ENCODE assay signal across 25 mouse cellular contexts in the genomic region with DNA sequence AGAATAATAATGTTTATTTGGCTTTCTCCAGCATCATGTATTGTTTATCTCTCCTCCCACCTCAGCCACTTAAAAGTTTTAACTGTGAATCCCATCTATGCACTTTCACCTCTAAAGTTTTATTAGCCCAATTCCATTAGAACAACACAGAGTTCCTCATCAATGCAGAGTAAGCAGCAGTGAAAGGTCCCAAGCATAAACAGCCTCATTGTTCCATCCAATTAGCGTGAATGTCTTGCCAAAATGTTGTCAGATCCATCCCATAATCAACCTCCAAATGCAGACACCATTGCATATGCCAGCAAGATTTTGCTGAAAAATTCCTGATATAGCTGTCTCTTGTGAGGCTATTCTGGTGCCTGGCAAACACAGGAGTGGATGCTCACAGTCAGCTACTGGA.
DNase-seq lines count a peak whose midpoint lies in the region; ATAC-seq and TF ChIP-seq lines count a peak whose summit lies in the region.
"Had no signal": no experiment of that assay in that cellular context is flagged by ENCODE, and none has a peak within 500 bp of the region (broad histone marks: within the 10 kb centered on the region; RNA-seq: fewer than 3 reads in every experiment).

No protein-coding gene starts in this region.

- no peaks in the 10 kb centered on the region for H3K36me3 ChIP-seq in forebrain, embryonic 14.5 days (ENCODE audit: control insufficient read depth, insufficient read depth, low read length)
- H3K36me3 ChIP-seq in forebrain, embryonic 13.5 days (ENCODE audit: poor library complexity, severe bottlenecking): no peaks in the 10 kb centered on the region
- no peaks in the 10 kb centered on the region for H3K36me3 ChIP-seq in forebrain, postnatal 0 days (ENCODE audit: insufficient read depth)
- no peaks in the 10 kb centered on the region for H3K36me3 ChIP-seq in forebrain, embryonic 12.5 days (replicated peaks)
- H3K36me3 ChIP-seq: embryonic facial prominence, embryonic 13.5 days; embryonic facial prominence, embryonic 15.5 days; forebrain, embryonic 10.5 days; G1E had no signal

- H3K4me2 ChIP-seq in forebrain, embryonic 14.5 days (ENCODE audit: low read length): no peak overlapping the region
- H3K4me2 ChIP-seq in forebrain, embryonic 13.5 days: no peak overlapping the region
- H3K4me2 ChIP-seq in forebrain, postnatal 0 days (ENCODE audit: low read depth): no peak overlapping the region
- H3K4me2 ChIP-seq in forebrain, embryonic 12.5 days: no peak overlapping the region
- H3K4me2 ChIP-seq: embryonic facial prominence, embryonic 13.5 days; embryonic facial prominence, embryonic 15.5 days had no signal

- no peak for ATAC-seq in forebrain, embryonic 14.5 days
- no peak for ATAC-seq in forebrain, embryonic 13.5 days
- no peak for ATAC-seq in forebrain, postnatal 0 days
- no peak for ATAC-seq in forebrain, embryonic 12.5 days (ENCODE audit: low FRiP score)
- no peak for ATAC-seq in cerebellum, adult (ENCODE audit: insufficient number of reproducible peaks, low FRiP score, low TSS enrichment)
- ATAC-seq: CD4-positive, CD25-positive, alpha-beta regulatory T cell, adult 4 months had no signal

- H3K27ac ChIP-seq in forebrain, embryonic 14.5 days (ENCODE audit: low read depth, low read length): no peak overlapping the region
- no peak overlapping the region for H3K27ac ChIP-seq in forebrain, embryonic 13.5 days
- no peak overlapping the region for H3K27ac ChIP-seq in forebrain, postnatal 0 days (ENCODE audit: low read depth, low read length)
- H3K27ac ChIP-seq in forebrain, embryonic 12.5 days: no peak overlapping the region
- H3K27ac ChIP-seq: embryonic facial prominence, embryonic 13.5 days; embryonic facial prominence, embryonic 15.5 days; forebrain, embryonic 10.5 days had no signal

- H3K27me3 ChIP-seq in forebrain, embryonic 14.5 days (replicated peaks; ENCODE audit: control insufficient read depth, insufficient read depth, low read length): no peaks in the 10 kb centered on the region
- H3K27me3 ChIP-seq in forebrain, embryonic 13.5 days: no peaks in the 10 kb centered on the region
- H3K27me3 ChIP-seq in forebrain, postnatal 0 days (ENCODE audit: insufficient read depth, low read length): no peaks in the 10 kb centered on the region
- H3K27me3 ChIP-seq in forebrain, embryonic 12.5 days: no peaks in the 10 kb centered on the region
- H3K27me3 ChIP-seq: CH12.LX; embryonic facial prominence, embryonic 13.5 days; embryonic facial prominence, embryonic 15.5 days had no signal

- DNase-seq in forebrain, embryonic 14.5 days (ENCODE audit: low spot score): peak; percentile 23
- peak; percentile 4 for DNase-seq in forebrain, postnatal 0 days
- DNase-seq in retina, postnatal 1 day: peak; percentile 10
- DNase-seq in retina, embryonic 14.5 days (ENCODE audit: low spot score): no peak
- DNase-seq: adrenal gland, adult 2 months; adrenal gland, postnatal 10 days; adrenal gland, postnatal 25 days; B cell, adult 2 months; cerebellum, adult 11 months; cerebellum, adult 18-20 months; cerebellum, adult 8-10 months; cerebellum, adult 9-11 months; cerebellum, postnatal 14 days; cerebellum, postnatal 36 days; embryo, embryonic 11 days had no signal

- H3K4me3 ChIP-seq in forebrain, embryonic 14.5 days (ENCODE audit: low read depth, low read length): no peak overlapping the region
- no peak overlapping the region for H3K4me3 ChIP-seq in forebrain, embryonic 13.5 days
- H3K4me3 ChIP-seq in forebrain, postnatal 0 days (ENCODE audit: low read depth, low read length): no peak overlapping the region
- no peak overlapping the region for H3K4me3 ChIP-seq in forebrain, embryonic 12.5 days (replicated peaks)
- H3K4me3 ChIP-seq: embryonic facial prominence, embryonic 13.5 days; embryonic facial prominence, embryonic 15.5 days; erythroblast, embryonic 14.5 days; forebrain, embryonic 10.5 days had no signal

- 54% methylated on average over 1 of the region's 1 CpGs for WGBS in forebrain, embryonic 14.5 days
- 77% methylated on average over 1 of the region's 1 CpGs for WGBS in forebrain, embryonic 13.5 days
- WGBS in forebrain, postnatal 0 days: 48% methylated on average over 1 of the region's 1 CpGs
- WGBS in forebrain, embryonic 12.5 days: 93% methylated on average over 1 of the region's 1 CpGs

- H3K4me1 ChIP-seq in forebrain, embryonic 14.5 days (ENCODE audit: control insufficient read depth, insufficient read depth, low read length): peaks cover 4% of the 10 kb centered on the region; the same call in 1 of the 2 replicates
- H3K4me1 ChIP-seq in forebrain, embryonic 13.5 days: peaks cover 9% of the 10 kb centered on the region
- H3K4me1 ChIP-seq in forebrain, postnatal 0 days (ENCODE audit: insufficient read depth): no peaks in the 10 kb centered on the region
- peaks cover 9% of the 10 kb centered on the region for H3K4me1 ChIP-seq in forebrain, embryonic 12.5 days
- H3K4me1 ChIP-seq: embryonic facial prominence, embryonic 13.5 days had no signal

- no peak overlapping the region for H3K9ac ChIP-seq in forebrain, embryonic 14.5 days (ENCODE audit: low read length)
- H3K9ac ChIP-seq in forebrain, embryonic 13.5 days: no peak overlapping the region
- H3K9ac ChIP-seq in forebrain, postnatal 0 days: no peak overlapping the region
- no peak overlapping the region for H3K9ac ChIP-seq in forebrain, embryonic 12.5 days
- H3K9ac ChIP-seq: embryonic facial prominence, embryonic 13.5 days; embryonic facial prominence, embryonic 15.5 days had no signal

- no peaks in the 10 kb centered on the region for H3K9me3 ChIP-seq in forebrain, embryonic 14.5 days (replicated peaks; ENCODE audit: control insufficient read depth, low read length)
- H3K9me3 ChIP-seq in forebrain, embryonic 13.5 days (replicated peaks): no peaks in the 10 kb centered on the region
- H3K9me3 ChIP-seq in forebrain, postnatal 0 days (ENCODE audit: low read length): no peaks in the 10 kb centered on the region
- H3K9me3 ChIP-seq in forebrain, embryonic 12.5 days: no peaks in the 10 kb centered on the region
- H3K9me3 ChIP-seq: embryonic facial prominence, embryonic 13.5 days; embryonic facial prominence, embryonic 15.5 days; forebrain, embryonic 10.5 days; G1E had no signal

- no peak for TF ChIP-seq CTCF in forebrain, postnatal 0 days (IDR thresholded peaks at IDR 0.05; ENCODE audit: low read depth)
